Mouse (Mus musculus) kidney, adult 2 months (tissue): ENCODE measurements around the gene Ivl.

Source experiments
- CTCF ChIP-seq: fragments of 200-500 bp; conservative IDR thresholded peaks from 2 replicates; pipeline ENCODE4 v1.5.1; 2011; ENCODE audit warnings: low read depth, mild to moderate bottlenecking, control low read depth, low read length, moderate library complexity, mixed read lengths; ENCODE audit not compliant: insufficient read depth, insufficient read length
- POLR2A ChIP-seq: fragments of 200-500 bp; IDR thresholded peaks from one replicate; pipeline ENCODE4 v1.6.1; 2011; ENCODE audit warnings: low read depth, low read length, control low read depth

GRCm38 (mm10) chr3:92600456-92600855, 26.9 kb upstream of the Ivl start:
- TF ChIP-seq CTCF (no peak), POLR2A (no peak)
